Mouse (Mus musculus): ENCODE measurements around the gene Pitpnm1. TPM values are rescaled to one million over a fixed set of nuclear protein-coding genes. Genes with fewer than 3 reads are reported as not detected.

Gene Pitpnm1
- polyA plus RNA-seq (2016; fragmentation: Nextera tagmentation; extraction: Ambion mirVana), result 8.9 and 10.9 TPM in 2 replicates

DNA sequence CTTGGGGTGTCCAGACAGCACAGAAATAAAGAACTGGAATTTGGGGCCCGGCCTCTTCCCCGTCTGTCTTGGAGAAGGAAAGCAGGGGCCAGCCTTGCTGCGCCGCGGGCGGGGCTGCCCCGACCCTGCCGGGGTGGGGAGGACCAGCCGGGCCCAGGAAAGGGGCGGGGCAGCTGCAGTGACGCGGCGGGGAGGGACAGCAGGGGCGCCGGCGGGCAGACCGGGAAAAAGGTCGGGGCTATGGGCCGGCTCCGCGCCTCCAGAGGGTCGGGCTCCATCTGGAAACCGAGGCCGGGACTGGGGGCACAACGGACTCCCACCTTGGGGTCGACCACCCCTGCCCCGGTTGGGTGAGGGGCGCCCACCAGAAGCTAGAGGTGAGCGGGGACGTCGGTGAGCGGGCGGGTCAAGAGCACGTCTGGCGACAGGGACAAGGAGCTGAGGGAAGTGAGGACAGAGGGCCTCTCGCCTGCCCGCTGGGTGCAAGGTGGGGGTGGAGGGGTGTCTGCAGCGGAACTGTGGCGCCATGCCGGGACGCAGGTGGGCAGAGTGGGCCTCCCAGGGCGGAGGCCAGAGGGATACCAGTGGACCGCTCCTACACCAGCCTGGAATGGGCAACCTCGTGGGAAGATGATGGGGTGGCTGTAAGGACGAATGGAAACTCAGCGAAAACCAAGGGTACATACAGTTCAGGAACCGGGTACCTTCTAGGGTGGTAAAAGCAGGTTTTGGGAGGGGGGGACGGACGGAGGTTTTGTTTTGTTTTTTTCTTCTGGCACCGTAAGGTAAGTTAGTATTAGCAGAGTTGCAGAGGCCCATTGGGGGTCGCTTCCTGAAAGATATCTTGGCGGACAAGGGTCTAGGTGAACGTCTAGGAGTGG, at the start of gene Pitpnm1:
Pitpnm1 (plus strand) TSS at position 162 of the 881 bp plus-strand sequence.
- H3K4me2 ChIP-seq (replicated peaks), result peak within 1 kb of the TSS; percentile 92
- H3K27ac ChIP-seq, result no peak within 1 kb of the TSS
- peaks cover 35% of the 10 kb centered on the region for H3K4me1 ChIP-seq
- no peaks in the 10 kb centered on the region for H3K36me3 ChIP-seq
- ATAC-seq (ENCODE audit: insufficient number of reproducible peaks, insufficient read depth, low FRiP score, low TSS enrichment), result no peak
- H3K27me3 ChIP-seq, result peaks cover 40% of the 10 kb centered on the region
- 1% methylated on average over 53 of the region's 53 CpGs for WGBS
- no peaks in the 10 kb centered on the region for H3K9me3 ChIP-seq
- H3K4me3 ChIP-seq, result peak within 1 kb of the TSS; percentile 47
- peak within 1 kb of the TSS; percentile 37 for H3K9ac ChIP-seq

DNA sequence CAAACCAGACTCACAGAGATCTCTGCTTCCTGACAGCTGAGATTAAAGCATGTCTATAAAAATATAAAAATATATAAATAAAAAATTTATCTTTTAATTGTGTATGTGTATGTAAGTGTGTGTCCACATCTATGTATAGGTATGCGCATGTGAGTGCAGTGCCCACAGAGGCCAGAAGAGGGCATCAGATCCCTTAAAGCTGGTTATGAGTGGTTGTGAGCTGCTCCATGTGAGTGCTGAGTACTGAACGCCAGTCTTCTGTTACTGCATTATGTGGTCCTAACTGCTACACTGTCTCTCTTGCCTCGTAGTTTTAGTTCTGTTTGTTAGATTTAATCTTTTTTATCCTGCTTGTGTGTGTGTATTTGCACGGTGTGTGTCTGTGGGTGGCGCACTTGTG, 48.8 kb upstream of the Pitpnm1 start:
- no peak overlapping the region for H3K9ac ChIP-seq
- H3K36me3 ChIP-seq, result no peaks in the 10 kb centered on the region
- ATAC-seq (ENCODE audit: insufficient number of reproducible peaks, insufficient read depth, low FRiP score, low TSS enrichment), result no peak
- H3K4me2 ChIP-seq (replicated peaks), result no peak overlapping the region
- H3K9me3 ChIP-seq, result 0 out of 2 replicates have a peak, but pooled peaks cover 3% of the 10 kb centered on the region
- no peak overlapping the region for H3K27ac ChIP-seq
- H3K27me3 ChIP-seq, result no peaks in the 10 kb centered on the region
- no peak overlapping the region for H3K4me3 ChIP-seq
- WGBS, result 92% methylated on average over 5 of the region's 5 CpGs
- 0 out of 2 replicates have a peak, but pooled peaks cover 3% of the 10 kb centered on the region for H3K4me1 ChIP-seq

DNA sequence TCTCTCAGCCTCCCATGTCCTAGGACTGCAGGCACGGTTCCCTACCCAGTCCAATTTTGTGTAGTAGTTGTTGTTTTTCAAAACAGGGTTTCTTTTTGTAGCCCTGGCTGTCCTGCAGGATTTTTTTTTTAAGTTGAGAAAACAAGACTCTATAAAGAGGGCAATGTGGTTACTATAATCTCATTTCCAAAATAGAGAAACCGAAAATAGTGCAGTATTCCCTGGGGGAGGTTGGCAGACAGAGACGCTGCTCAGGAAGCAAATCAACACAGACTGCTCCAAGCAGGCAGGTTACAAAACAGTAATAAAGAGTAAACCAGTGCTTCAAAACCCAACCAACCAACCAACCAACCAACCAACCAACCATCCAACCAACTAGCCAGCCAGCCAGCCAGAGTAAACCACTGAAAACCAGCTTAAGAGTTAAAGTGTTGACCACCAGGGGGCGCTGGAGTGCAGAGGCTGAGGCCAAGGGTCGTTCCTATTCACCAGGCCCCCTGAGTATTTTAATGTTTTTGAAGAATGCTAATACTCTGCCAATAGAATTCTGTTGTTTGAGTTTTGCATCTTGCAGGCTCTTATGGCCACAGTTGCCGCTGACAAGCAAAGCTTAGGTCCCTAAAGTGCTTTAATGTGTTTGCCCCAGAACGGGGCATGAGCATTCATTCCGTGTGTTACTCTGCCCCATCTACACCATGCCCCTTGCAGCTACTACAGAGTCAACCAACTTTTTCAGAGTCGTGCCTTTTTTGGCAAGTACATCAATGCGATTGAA, 47.9 kb upstream of the Pitpnm1 start:
- Histone ChIP-seq H3K27me3 (no peaks in the 10 kb centered on the region), H3K4me1 (0 out of 2 replicates have a peak, but pooled peaks cover 3% of the 10 kb centered on the region), H3K36me3 (no peaks in the 10 kb centered on the region), H3K4me2 (replicated peaks) (no peak overlapping the region), H3K27ac (no peak overlapping the region), H3K9ac (no peak overlapping the region), H3K4me3 (no peak overlapping the region), H3K9me3 (0 out of 2 replicates have a peak, but pooled peaks cover 3% of the 10 kb centered on the region)
- WGBS, result 50% methylated on average over 10 of the region's 10 CpGs
- no peak for ATAC-seq (ENCODE audit: insufficient number of reproducible peaks, insufficient read depth, low FRiP score, low TSS enrichment)

DNA sequence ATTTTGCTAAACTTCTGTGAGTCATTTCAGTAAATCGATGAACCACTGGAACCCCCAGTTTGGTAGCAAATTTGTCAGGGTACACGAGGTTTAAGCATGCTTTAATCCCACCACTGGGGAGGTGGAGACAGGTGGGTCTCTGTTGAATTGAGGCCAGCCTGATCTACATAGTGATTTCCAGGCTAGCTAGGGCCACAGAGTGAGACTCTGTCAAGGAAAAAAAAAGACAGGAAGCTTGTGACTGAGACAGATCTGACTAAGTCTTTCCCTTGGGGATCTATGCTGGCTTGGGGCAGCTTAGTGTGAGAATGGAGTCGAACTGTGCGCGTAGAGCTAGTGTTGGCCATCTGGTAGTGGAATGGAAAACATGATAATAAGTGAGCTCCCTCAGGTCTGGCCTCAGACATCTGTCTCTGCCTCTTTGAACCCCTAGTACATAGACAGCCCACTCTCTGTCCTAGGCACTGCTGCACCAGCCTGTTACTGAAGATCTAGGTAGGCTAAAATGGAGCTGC, 47.2 kb upstream of the Pitpnm1 start:
- H3K27me3 ChIP-seq, result no peaks in the 10 kb centered on the region
- no peak overlapping the region for H3K4me3 ChIP-seq
- no peak overlapping the region for H3K4me2 ChIP-seq (replicated peaks)
- 0 out of 2 replicates have a peak, but pooled peaks cover 3% of the 10 kb centered on the region for H3K4me1 ChIP-seq
- 77% methylated on average over 5 of the region's 5 CpGs for WGBS
- no peaks in the 10 kb centered on the region for H3K36me3 ChIP-seq
- ATAC-seq (ENCODE audit: insufficient number of reproducible peaks, insufficient read depth, low FRiP score, low TSS enrichment), result no peak
- H3K9ac ChIP-seq, result no peak overlapping the region
- H3K27ac ChIP-seq, result no peak overlapping the region
- 0 out of 2 replicates have a peak, but pooled peaks cover 3% of the 10 kb centered on the region for H3K9me3 ChIP-seq

DNA sequence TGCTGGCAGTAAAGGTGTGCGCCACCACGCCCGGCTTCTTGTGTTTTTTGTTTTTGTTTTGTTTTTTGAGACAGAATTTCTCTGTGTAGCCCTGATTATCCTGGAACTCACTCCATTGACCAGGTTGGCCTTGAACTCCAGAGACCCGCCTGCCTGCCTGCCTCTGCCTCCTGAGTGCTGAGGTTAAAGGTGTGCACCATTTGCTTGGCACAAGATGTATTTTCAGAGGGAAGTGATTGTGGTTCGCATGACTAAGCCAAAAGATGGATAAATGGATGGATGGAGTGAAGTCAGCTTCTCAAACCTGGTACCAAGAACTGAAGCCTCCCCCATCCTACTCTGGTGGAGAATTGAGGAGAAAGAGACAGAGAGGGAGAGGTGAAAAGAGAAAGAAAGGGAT, 45.2 kb upstream of the Pitpnm1 start:
- no peak overlapping the region for H3K4me2 ChIP-seq (replicated peaks)
- no peaks in the 10 kb centered on the region for H3K36me3 ChIP-seq
- H3K27me3 ChIP-seq, result no peaks in the 10 kb centered on the region
- no peak overlapping the region for H3K27ac ChIP-seq
- H3K9me3 ChIP-seq, result 0 out of 2 replicates have a peak, but pooled peaks cover 3% of the 10 kb centered on the region
- 81% methylated on average over 5 of the region's 5 CpGs for WGBS
- no peak for ATAC-seq (ENCODE audit: insufficient number of reproducible peaks, insufficient read depth, low FRiP score, low TSS enrichment)
- H3K9ac ChIP-seq, result no peak overlapping the region
- H3K4me3 ChIP-seq, result no peak overlapping the region
- H3K4me1 ChIP-seq, result 0 out of 2 replicates have a peak, but pooled peaks cover 3% of the 10 kb centered on the region

DNA sequence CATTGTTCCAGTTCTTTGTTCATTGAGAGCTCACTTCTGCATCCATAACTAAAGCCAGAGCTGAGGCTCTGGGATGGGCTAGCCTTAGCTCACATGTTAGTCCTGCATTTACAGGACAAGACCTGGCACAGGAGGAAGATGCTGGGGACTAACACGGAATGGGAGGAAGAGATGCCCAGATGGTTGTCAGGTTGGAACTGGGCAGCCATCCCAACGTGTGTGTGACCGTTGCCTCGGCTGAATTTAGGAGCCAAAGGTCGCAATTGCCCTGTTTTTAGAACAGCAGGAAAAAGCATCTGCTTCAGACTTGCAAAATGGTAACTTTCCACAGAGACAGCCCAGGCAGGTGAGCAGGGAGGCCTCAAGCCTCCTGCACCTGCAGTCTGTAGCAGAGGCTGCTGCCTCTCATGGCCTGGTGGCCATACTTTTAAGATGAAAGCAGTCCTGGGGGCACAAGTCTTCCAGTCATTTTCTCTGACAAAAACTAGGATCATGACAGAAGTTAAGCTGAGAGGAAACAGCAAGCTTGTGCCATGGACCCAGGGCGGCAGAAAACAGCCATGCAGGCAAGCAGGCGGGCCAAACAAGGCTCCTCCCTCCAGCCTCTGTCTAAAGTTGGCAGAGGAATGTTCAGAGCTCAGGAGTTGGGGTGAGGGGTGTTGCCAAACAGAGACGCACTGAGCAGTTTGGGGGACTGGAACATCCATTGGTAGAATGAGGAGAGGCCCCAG, 44.4 kb upstream of the Pitpnm1 start:
- Histone ChIP-seq H3K9me3 (0 out of 2 replicates have a peak, but pooled peaks cover 3% of the 10 kb centered on the region), H3K9ac (no peak overlapping the region), H3K4me3 (no peak overlapping the region), H3K36me3 (no peaks in the 10 kb centered on the region), H3K4me2 (replicated peaks) (no peak overlapping the region), H3K4me1 (0 out of 2 replicates have a peak, but pooled peaks cover 3% of the 10 kb centered on the region), H3K27me3 (no peaks in the 10 kb centered on the region), H3K27ac (no peak overlapping the region)
- WGBS, result 65% methylated on average over 8 of the region's 8 CpGs
- ATAC-seq (ENCODE audit: insufficient number of reproducible peaks, insufficient read depth, low FRiP score, low TSS enrichment), result no peak

DNA sequence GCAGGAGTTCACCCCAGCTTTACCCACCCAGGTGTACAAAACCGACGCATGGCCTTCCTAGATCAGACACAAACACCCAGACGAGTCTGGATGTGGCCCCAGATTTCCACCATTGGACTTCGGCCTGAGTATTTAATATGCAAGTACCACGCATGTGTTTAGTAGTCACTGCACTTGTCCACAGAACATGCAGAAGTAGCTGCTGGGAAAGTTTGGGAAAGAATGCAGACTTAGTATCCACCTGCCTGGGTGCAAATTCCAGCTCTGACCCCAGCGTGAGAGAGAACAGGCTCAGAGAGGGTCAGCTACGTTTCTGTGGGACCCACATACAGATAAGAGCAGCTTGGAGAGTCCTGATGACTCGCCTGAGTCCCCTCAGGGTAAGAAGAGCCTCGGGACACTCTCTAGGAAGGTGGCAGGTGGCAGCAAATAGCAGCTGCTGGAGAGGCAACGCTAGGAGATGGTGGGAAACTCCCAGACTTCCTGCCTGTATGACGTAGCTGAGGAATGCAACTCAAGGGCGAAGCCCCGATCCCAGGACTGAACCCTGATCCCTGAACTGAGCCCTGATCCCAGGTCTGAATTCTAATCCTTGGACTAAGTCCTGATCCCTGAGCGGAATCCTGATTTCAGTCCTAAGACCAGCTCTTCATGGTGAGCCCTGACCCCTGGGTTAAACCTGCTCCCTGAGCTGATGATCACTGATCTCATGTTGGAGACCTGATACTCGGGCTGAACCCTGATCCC, 43.7 kb upstream of the Pitpnm1 start:
- no peaks in the 10 kb centered on the region for H3K36me3 ChIP-seq
- H3K4me1 ChIP-seq, result 0 out of 2 replicates have a peak, but pooled peaks cover 3% of the 10 kb centered on the region
- H3K27ac ChIP-seq, result no peak overlapping the region
- no peak overlapping the region for H3K4me2 ChIP-seq (replicated peaks)
- 0 out of 2 replicates have a peak, but pooled peaks cover under 1% of the 10 kb centered on the region for H3K9me3 ChIP-seq
- no peak overlapping the region for H3K4me3 ChIP-seq
- no peak for ATAC-seq (ENCODE audit: insufficient number of reproducible peaks, insufficient read depth, low FRiP score, low TSS enrichment)
- no peaks in the 10 kb centered on the region for H3K27me3 ChIP-seq
- H3K9ac ChIP-seq, result no peak overlapping the region
- 53% methylated on average over 15 of the region's 15 CpGs for WGBS

DNA sequence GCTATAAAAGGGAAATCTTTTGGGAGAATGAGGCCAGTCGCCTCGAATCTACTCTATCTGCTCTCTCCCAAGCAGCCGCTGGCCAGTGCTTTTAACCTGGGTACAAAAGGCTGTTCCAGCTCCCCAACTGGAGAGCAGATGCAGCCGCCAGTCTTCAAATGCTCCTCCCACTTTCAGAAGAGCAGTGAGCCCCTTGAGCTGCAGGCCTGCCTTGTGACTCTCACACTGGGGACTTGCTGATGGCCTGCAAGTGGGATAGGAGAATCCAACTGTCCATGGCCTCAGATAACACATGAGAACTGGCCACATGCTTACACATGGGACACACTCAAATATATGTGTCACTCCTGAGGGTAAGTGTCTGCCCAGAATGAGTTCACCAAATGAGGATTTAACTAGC, 43.1 kb upstream of the Pitpnm1 start:
- H3K4me1 ChIP-seq, result 0 out of 2 replicates have a peak, but pooled peaks cover 3% of the 10 kb centered on the region
- no peak overlapping the region for H3K27ac ChIP-seq
- WGBS, result 48% methylated on average over 4 of the region's 4 CpGs
- no peak for ATAC-seq (ENCODE audit: insufficient number of reproducible peaks, insufficient read depth, low FRiP score, low TSS enrichment)
- no peaks in the 10 kb centered on the region for H3K9me3 ChIP-seq
- no peak overlapping the region for H3K4me3 ChIP-seq
- H3K27me3 ChIP-seq, result no peaks in the 10 kb centered on the region
- H3K9ac ChIP-seq, result no peak overlapping the region
- H3K4me2 ChIP-seq (replicated peaks), result no peak overlapping the region
- H3K36me3 ChIP-seq, result no peaks in the 10 kb centered on the region

DNA sequence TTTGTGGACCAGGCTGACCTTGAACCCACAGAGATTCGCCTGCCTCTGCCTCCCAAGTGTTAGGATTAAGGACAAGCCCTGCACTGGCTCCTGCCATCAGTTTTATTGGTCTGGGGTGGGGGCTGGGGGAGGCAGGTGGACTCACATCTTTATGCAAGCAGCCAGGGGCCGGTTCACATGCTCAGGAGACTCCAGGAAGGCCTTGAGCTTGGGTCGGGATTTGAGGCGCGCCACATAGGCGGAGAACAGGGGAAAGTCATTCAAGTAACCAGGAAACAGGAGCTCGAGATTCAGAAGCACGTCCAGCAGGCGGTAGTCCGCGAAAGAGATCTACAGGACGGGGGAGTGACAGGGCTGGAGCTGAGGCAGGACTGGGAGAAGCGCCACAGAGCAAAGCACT, 42.4 kb upstream of the Pitpnm1 start:
- H3K4me3 ChIP-seq, result no peak overlapping the region
- H3K4me2 ChIP-seq (replicated peaks), result no peak overlapping the region
- H3K27ac ChIP-seq, result no peak overlapping the region
- H3K36me3 ChIP-seq, result no peaks in the 10 kb centered on the region
- 80% methylated on average over 13 of the region's 13 CpGs for WGBS
- ATAC-seq (ENCODE audit: insufficient number of reproducible peaks, insufficient read depth, low FRiP score, low TSS enrichment), result no peak
- 0 out of 2 replicates have a peak, but pooled peaks cover 3% of the 10 kb centered on the region for H3K4me1 ChIP-seq
- no peak overlapping the region for H3K9ac ChIP-seq
- H3K9me3 ChIP-seq, result no peaks in the 10 kb centered on the region
- no peaks in the 10 kb centered on the region for H3K27me3 ChIP-seq

DNA sequence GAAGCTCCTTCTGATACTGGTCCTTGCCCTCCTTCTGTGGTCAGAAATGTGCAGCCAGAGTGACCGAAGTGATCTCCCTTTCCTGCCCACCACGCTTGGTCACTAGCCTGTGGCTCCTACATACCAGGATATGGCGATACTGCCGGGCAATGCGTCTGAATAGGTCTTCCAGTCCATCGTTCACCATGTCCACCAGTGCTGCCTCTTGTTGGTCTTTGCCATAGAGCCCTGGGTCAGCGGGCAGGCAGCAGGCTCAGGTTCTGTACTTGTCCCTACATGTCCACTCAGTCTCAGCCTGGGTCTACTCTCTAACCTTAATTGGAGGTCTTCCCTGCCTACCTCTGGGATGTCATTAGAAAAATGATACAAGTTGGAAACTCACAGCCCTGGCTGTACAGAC, 41.8 kb upstream of the Pitpnm1 start:
- Histone ChIP-seq H3K4me3 (no peak overlapping the region), H3K9me3 (no peaks in the 10 kb centered on the region), H3K4me1 (0 out of 2 replicates have a peak, but pooled peaks cover 3% of the 10 kb centered on the region), H3K27ac (no peak overlapping the region), H3K4me2 (replicated peaks) (no peak overlapping the region), H3K9ac (no peak overlapping the region), H3K36me3 (no peaks in the 10 kb centered on the region), H3K27me3 (no peaks in the 10 kb centered on the region)
- ATAC-seq (ENCODE audit: insufficient number of reproducible peaks, insufficient read depth, low FRiP score, low TSS enrichment), result no peak
- 94% methylated on average over 7 of the region's 7 CpGs for WGBS

All from embryonic facial prominence, embryonic 12.5 days (tissue).